In genomic region chr5:104251811-104252210, GRCm38 (mm10) we compare ENCODE assay signal across 21 mouse cellular contexts. TPM values are rescaled to one million over a fixed set of nuclear protein-coding genes. Genes with fewer than 3 reads are reported as not detected.
"Had no signal": no experiment of that assay in that cellular context is flagged by ENCODE, and none has a peak within 500 bp of the region (broad histone marks: within the 10 kb centered on the region; RNA-seq: fewer than 3 reads in every experiment).

No protein-coding gene starts in this region.

- H3K27me3 ChIP-seq: kidney, embryonic 15.5 days; liver, embryonic 13.5 days; megakaryocyte, embryonic 14.5 days; midbrain, embryonic 13.5 days had no signal

- H3K27ac ChIP-seq: kidney, embryonic 15.5 days; left cerebral cortex, adult 2 months; liver, embryonic 13.5 days; macrophage; midbrain, embryonic 10.5 days; midbrain, embryonic 13.5 days had no signal

- H3K4me2 ChIP-seq: kidney, embryonic 15.5 days; liver, embryonic 13.5 days; midbrain, embryonic 13.5 days had no signal

- ATAC-seq: midbrain, embryonic 13.5 days; midbrain, embryonic 16.5 days had no signal

- H3K4me3 ChIP-seq: kidney, embryonic 15.5 days; left cerebral cortex, adult 2 months; liver, embryonic 13.5 days; megakaryocyte, embryonic 14.5 days; midbrain, embryonic 10.5 days; midbrain, embryonic 13.5 days had no signal

- H3K36me3 ChIP-seq: kidney, embryonic 15.5 days; liver, embryonic 13.5 days; midbrain, embryonic 10.5 days; midbrain, embryonic 13.5 days had no signal

- H3K9me3 ChIP-seq: kidney, embryonic 15.5 days; liver, embryonic 13.5 days; megakaryocyte, embryonic 14.5 days; midbrain, embryonic 10.5 days; midbrain, embryonic 13.5 days had no signal

- H3K9ac ChIP-seq: kidney, embryonic 15.5 days; liver, embryonic 13.5 days; midbrain, embryonic 13.5 days had no signal

- H3K4me1 ChIP-seq: kidney, embryonic 15.5 days; liver, embryonic 13.5 days; megakaryocyte, embryonic 14.5 days; midbrain, embryonic 10.5 days; midbrain, embryonic 13.5 days had no signal

- DNase-seq: kidney, postnatal 10 days; kidney, postnatal 36 days; layer of hippocampus, postnatal 36 days; liver, embryonic 13.5 days; lung, adult 2 months; thymus, postnatal 36 days had no signal

RNA-seq across cellular contexts. Expression of gene Ibsp, which starts 47.2 kb away (rescaled TPM):
- total RNA-seq: liver, adult 2 months; monocyte, adult 5-6 weeks had no signal
- polyA plus RNA-seq: limb, embryonic 11.5 days; liver, adult 2 months; liver, embryonic 13.5 days; liver, embryonic 16.5 days; lung, adult 2 months; macrophage; neural tube, embryonic 11.5 days; small intestine, adult 2 months; spleen, adult 2 months had no signal

RNA-seq across cellular contexts. Expression of gene Dmp1, which starts 49.4 kb away (rescaled TPM):
- total RNA-seq: liver, adult 2 months; monocyte, adult 5-6 weeks had no signal
- polyA plus RNA-seq: limb, embryonic 11.5 days; liver, adult 2 months; liver, embryonic 13.5 days; liver, embryonic 16.5 days; lung, adult 2 months; macrophage; neural tube, embryonic 14.5 days had no signal
